Mouse (Mus musculus): ENCODE measurements around the gene Itgb5. TPM values are rescaled to one million over a fixed set of nuclear protein-coding genes. Genes with fewer than 3 reads are reported as not detected.

Gene Itgb5
- polyA plus RNA-seq, 1 experiment: 59.7 TPM

DNA sequence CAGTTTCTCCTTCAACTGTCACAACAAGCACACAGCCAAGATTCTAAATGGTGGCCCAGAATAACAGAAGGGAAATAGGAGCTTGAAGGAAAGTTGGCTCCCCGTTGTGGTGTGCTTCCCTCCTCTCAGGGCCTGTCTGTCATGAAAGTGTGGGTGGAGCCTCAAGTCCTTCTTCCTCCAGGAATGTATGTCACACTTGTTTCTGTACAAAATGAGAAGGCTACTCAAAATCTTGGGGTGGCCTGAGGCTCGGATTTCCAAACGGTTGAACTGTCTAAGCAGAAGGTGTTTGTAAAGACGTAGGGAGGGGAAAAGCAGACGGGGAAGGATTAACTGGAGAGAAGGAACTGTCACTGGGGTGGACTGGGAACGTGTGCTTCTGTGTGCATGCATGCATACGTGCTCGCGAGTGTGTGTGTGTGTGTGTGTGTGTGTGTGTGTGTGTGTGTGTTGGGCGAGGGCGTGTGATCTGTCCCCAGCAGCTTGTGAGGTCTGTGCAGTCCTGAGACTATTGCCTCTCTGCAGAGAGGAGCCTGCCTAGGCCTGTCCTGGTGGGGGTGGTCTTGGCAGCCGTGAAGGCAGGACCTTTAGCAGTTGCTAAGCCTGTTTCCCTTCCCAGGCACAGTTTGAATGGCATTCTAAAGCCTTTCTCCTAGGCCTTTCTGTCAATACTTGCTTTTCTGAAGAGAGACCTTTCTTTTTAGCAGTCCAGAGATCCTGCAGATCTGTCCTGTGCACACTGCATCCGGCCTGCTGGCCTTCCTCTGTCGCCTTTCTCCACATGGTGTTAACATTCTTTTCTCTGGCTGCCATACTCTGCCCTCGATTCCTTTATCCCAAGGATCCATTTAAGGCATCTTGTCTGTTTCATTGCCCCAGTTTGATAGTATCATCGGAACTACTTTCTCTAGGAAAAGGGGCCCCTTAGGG lies 53.8 kb downstream of the Itgb5 start:
- Histone ChIP-seq H3K36me3 (ENCODE audit: control insufficient read depth, insufficient read depth, low read length, poor library complexity, severe bottlenecking) (0 out of 2 replicates have a peak, but pooled peaks cover 2% of the 10 kb centered on the region), H3K4me1 (ENCODE audit: control insufficient read depth, insufficient read depth, low read length) (peaks cover 10% of the 10 kb centered on the region), H3K9ac (ENCODE audit: low read depth, poor library complexity, severe bottlenecking) (peak overlapping the region; percentile 39; the same call in 1 of the 2 replicates), H3K9me3 (replicated peaks; ENCODE audit: control insufficient read depth, insufficient read depth, low read length, poor library complexity, severe bottlenecking) (no peaks in the 10 kb centered on the region), H3K27ac (ENCODE audit: insufficient read depth, low read length) (peak overlapping the region; percentile 92), H3K27me3 (ENCODE audit: control insufficient read depth, insufficient read depth, low read length, poor library complexity, severe bottlenecking) (no peaks in the 10 kb centered on the region), H3K4me3 (ENCODE audit: low read depth, low read length) (peak overlapping the region; percentile 31; the same call in 1 of the 2 replicates)
- no peak for TF ChIP-seq CTCF (IDR thresholded peaks at IDR 0.05; ENCODE audit: low read depth, low read length)
- TF ChIP-seq EP300 (IDR thresholded peaks at IDR 0.05; ENCODE audit: insufficient read depth, low read depth, low read length): peak; percentile 64

DNA sequence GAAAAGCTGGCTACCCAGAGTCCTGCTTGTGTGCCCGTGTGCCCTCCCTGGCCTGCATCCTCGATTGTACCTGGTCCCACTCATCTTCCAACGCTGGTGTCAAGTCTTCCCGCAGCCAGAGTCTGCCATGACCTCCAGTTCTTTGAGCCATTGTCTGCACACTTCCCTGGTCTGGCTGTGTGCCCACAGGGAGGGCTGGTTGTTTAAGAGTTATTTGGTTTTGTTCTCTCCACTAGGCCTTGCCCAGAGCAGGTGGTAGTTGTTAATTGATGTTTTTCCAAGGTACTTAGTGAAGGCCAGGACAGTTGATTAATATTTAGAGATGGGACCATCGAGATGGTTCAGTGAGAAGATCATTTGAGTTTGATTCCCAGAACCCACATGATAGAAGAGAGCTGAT lies 54.7 kb downstream of the Itgb5 start:
- peaks cover 10% of the 10 kb centered on the region for H3K4me1 ChIP-seq (ENCODE audit: control insufficient read depth, insufficient read depth, low read length)
- no peaks in the 10 kb centered on the region for H3K27me3 ChIP-seq (ENCODE audit: control insufficient read depth, insufficient read depth, low read length, poor library complexity, severe bottlenecking)
- TF ChIP-seq CTCF (IDR thresholded peaks at IDR 0.05; ENCODE audit: low read depth, low read length) (no peak), POLR2A (IDR thresholded peaks at IDR 0.05; ENCODE audit: insufficient read depth, low read length) (no peak), EP300 (IDR thresholded peaks at IDR 0.05; ENCODE audit: insufficient read depth, low read depth, low read length) (no peak)
- H3K27ac ChIP-seq (ENCODE audit: insufficient read depth, low read length): peak overlapping the region; percentile 92
- no peaks in the 10 kb centered on the region for H3K9me3 ChIP-seq (replicated peaks; ENCODE audit: control insufficient read depth, insufficient read depth, low read length, poor library complexity, severe bottlenecking)
- H3K36me3 ChIP-seq (ENCODE audit: control insufficient read depth, insufficient read depth, low read length, poor library complexity, severe bottlenecking): 0 out of 2 replicates have a peak, but pooled peaks cover 2% of the 10 kb centered on the region
- H3K4me3 ChIP-seq (ENCODE audit: low read depth, low read length): no peak overlapping the region
- H3K9ac ChIP-seq (ENCODE audit: low read depth, poor library complexity, severe bottlenecking): peak overlapping the region; percentile 22; the same call in 1 of the 2 replicates

DNA sequence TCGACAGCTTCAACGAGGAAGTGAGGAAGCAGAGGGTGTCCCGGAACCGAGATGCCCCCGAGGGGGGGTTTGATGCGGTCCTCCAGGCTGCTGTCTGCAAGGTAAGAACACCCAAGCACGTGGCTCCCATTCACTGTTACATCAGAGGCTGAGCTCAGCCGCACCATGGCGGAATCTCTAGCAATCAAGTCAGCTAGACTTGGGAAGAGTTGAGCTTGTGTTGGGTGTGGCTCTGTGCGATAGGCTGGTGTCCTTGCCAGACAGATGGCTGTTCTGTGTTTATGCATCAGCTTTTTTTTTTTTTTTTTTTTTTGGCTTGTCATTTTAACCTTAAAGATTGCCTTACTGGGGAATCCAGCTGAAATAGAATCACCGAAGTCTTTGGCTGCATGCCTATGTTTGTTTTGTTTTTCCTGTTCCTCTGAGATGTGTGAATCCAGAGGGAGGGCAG lies 55.6 kb downstream of the Itgb5 start:
- Histone ChIP-seq H3K4me3 (ENCODE audit: low read depth, low read length) (no peak overlapping the region), H3K27ac (ENCODE audit: insufficient read depth, low read length) (no peak overlapping the region), H3K36me3 (ENCODE audit: control insufficient read depth, insufficient read depth, low read length, poor library complexity, severe bottlenecking) (0 out of 2 replicates have a peak, but pooled peaks cover 2% of the 10 kb centered on the region), H3K9me3 (replicated peaks; ENCODE audit: control insufficient read depth, insufficient read depth, low read length, poor library complexity, severe bottlenecking) (no peaks in the 10 kb centered on the region), H3K27me3 (ENCODE audit: control insufficient read depth, insufficient read depth, low read length, poor library complexity, severe bottlenecking) (no peaks in the 10 kb centered on the region), H3K4me1 (ENCODE audit: control insufficient read depth, insufficient read depth, low read length) (peaks cover 12% of the 10 kb centered on the region), H3K9ac (ENCODE audit: low read depth, poor library complexity, severe bottlenecking) (0 out of 2 replicates have a peak overlapping the region, but pooled peaks have one; percentile 2)
- TF ChIP-seq CTCF (IDR thresholded peaks at IDR 0.05; ENCODE audit: low read depth, low read length): no peak
- 0 out of 2 replicates have a peak, but pooled peaks have one; percentile 51 for TF ChIP-seq EP300 (IDR thresholded peaks at IDR 0.05; ENCODE audit: insufficient read depth, low read depth, low read length)
- TF ChIP-seq POLR2A (IDR thresholded peaks at IDR 0.05; ENCODE audit: insufficient read depth, low read length): no peak

DNA sequence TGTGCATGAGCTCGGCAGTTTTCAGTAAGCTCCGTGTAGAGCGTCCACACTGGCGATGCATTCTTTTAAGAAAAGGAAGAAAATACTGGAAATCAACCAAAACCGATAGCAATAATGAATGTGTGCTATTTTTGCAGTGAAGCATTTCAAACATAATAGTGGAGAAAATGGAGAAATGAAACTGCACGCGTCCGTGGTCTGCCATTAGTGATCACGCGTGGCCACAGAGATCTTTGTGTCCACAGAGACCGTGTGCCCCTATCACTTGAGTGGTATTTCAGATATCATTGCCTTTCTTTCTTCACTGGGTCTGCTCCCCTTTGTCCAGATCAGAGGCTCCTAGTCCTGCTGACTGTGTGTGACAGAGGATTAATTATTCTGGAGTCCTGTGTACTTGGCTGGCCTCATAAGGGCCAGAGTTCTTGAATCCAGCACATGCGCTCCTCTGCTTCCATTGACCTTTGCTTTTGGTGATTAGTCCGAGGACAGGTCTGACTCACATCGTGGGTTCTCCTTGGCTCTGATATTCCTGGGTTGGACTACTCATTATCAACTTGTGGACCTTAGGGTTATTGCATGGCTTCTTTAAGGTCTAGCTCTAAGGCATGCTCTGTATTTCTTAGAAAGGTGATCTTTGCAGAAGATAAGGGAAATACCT lies 56.3 kb downstream of the Itgb5 start:
- 0 out of 2 replicates have a peak overlapping the region, but pooled peaks have one; percentile 36 for H3K27ac ChIP-seq (ENCODE audit: insufficient read depth, low read length)

DNA sequence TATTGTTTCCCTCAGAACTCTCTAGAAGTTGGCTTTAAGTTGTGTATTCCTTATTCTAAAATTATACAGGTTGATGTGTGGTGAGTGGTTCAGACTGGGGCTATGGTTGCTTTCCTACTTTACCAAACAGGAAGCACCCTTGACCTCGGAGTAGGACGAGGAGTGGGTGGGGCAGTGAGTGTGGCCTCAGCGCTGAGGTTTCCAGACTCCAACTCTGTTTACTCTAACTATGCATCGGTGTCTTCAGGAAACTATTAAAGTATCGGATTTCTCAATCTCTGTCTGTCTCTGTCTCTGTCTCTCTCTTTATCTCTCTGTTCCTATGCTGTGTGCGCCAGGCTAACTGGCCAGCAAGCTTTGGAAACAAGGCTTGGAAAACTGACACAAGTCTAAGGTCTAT lies 57.2 kb downstream of the Itgb5 start:
- Histone ChIP-seq H3K9me3 (replicated peaks; ENCODE audit: control insufficient read depth, insufficient read depth, low read length, poor library complexity, severe bottlenecking) (no peaks in the 10 kb centered on the region), H3K27me3 (ENCODE audit: control insufficient read depth, insufficient read depth, low read length, poor library complexity, severe bottlenecking) (no peaks in the 10 kb centered on the region), H3K36me3 (ENCODE audit: control insufficient read depth, insufficient read depth, low read length, poor library complexity, severe bottlenecking) (no peaks in the 10 kb centered on the region), H3K4me1 (ENCODE audit: control insufficient read depth, insufficient read depth, low read length) (peaks cover 15% of the 10 kb centered on the region), H3K9ac (ENCODE audit: low read depth, poor library complexity, severe bottlenecking) (peak overlapping the region; percentile 11; the same call in 1 of the 2 replicates), H3K4me3 (ENCODE audit: low read depth, low read length) (no peak overlapping the region), H3K27ac (ENCODE audit: insufficient read depth, low read length) (peak overlapping the region; percentile 87)
- TF ChIP-seq EP300 (IDR thresholded peaks at IDR 0.05; ENCODE audit: insufficient read depth, low read depth, low read length) (peak; percentile 67; the same call in 1 of the 2 replicates), POLR2A (IDR thresholded peaks at IDR 0.05; ENCODE audit: insufficient read depth, low read length) (no peak), CTCF (IDR thresholded peaks at IDR 0.05; ENCODE audit: low read depth, low read length) (no peak)

More for the DNA sequence above, 56.3 kb downstream of the Itgb5 start:
- Histone ChIP-seq H3K9me3 (replicated peaks; ENCODE audit: control insufficient read depth, insufficient read depth, low read length, poor library complexity, severe bottlenecking) (no peaks in the 10 kb centered on the region), H3K4me1 (ENCODE audit: control insufficient read depth, insufficient read depth, low read length) (peaks cover 12% of the 10 kb centered on the region), H3K9ac (ENCODE audit: low read depth, poor library complexity, severe bottlenecking) (no peak overlapping the region), H3K27me3 (ENCODE audit: control insufficient read depth, insufficient read depth, low read length, poor library complexity, severe bottlenecking) (no peaks in the 10 kb centered on the region), H3K4me3 (ENCODE audit: low read depth, low read length) (no peak overlapping the region), H3K36me3 (ENCODE audit: control insufficient read depth, insufficient read depth, low read length, poor library complexity, severe bottlenecking) (0 out of 2 replicates have a peak, but pooled peaks cover under 1% of the 10 kb centered on the region)
- TF ChIP-seq EP300 (IDR thresholded peaks at IDR 0.05; ENCODE audit: insufficient read depth, low read depth, low read length) (no peak), CTCF (IDR thresholded peaks at IDR 0.05; ENCODE audit: low read depth, low read length) (no peak), POLR2A (IDR thresholded peaks at IDR 0.05; ENCODE audit: insufficient read depth, low read length) (no peak)
